Mouse (Mus musculus) kidney, postnatal 0 days (tissue): ENCODE measurements around the gene Ctu2. TPM values are rescaled to one million over a fixed set of nuclear protein-coding genes. Genes with fewer than 3 reads are reported as not detected.

Source experiments
- ATAC-seq: fragments of 200-750 bp; cut with Nextera tagmentation; replicated peaks from 2 replicates; pipeline ENCODE4 v1.8.0; 2017; ENCODE audit warnings: low read depth, moderate number of reproducible peaks, moderate TSS enrichment, moderate library complexity; ENCODE audit not compliant: low FRiP score
- DNase-seq: peaks from one replicate; pipeline ENCODE4 v3.0.0-alpha.2; 2016; ENCODE audit warnings: low spot score
- H3K27ac ChIP-seq: fragments of 300-500 bp; sonication (generic); 2 replicates; pipeline ENCODE4 v1.5.1; 2014; ENCODE audit warnings: mild to moderate bottlenecking
- H3K27me3 ChIP-seq: fragments of 300-500 bp; sonication (generic); 2 replicates; pipeline ENCODE4 v1.6.1; 2014; ENCODE audit warnings: low read length, mixed read lengths; ENCODE audit not compliant: insufficient read depth
- H3K36me3 ChIP-seq: fragments of 300-500 bp; sonication (generic); 2 replicates; pipeline ENCODE4 v1.6.1; 2014; ENCODE audit warnings: low read length, mixed read lengths; ENCODE audit not compliant: insufficient read depth
- H3K4me1 ChIP-seq: fragments of 300-500 bp; sonication (generic); replicated peaks from 2 replicates; pipeline ENCODE4 v1.6.1; 2014; ENCODE audit warnings: antibody characterized with exemption, low read length, mixed read lengths; ENCODE audit not compliant: insufficient read depth
- H3K4me2 ChIP-seq: fragments of 300-500 bp; sonication (generic); 2 replicates; pipeline ENCODE4 v1.6.1; 2014; ENCODE audit warnings: mild to moderate bottlenecking, low read length, moderate library complexity, mixed read lengths
- H3K4me3 ChIP-seq: fragments of 300-500 bp; sonication (generic); replicated peaks from 2 replicates; pipeline ENCODE4 v1.5.1; 2014; ENCODE audit warnings: low read depth, low read length
- H3K9ac ChIP-seq: fragments of 300-500 bp; sonication (generic); 2 replicates; pipeline ENCODE4 v1.6.1; 2014; ENCODE audit warnings: low read depth, low read length
- H3K9me3 ChIP-seq: fragments of 300-500 bp; sonication (generic); replicated peaks from 2 replicates; pipeline ENCODE4 v1.6.1; 2016; ENCODE audit warnings: low read length, inconsistent platforms, mixed read lengths
- CTCF ChIP-seq: IDR thresholded peaks from 2 replicates; pipeline ENCODE4 v1.5.1; 2016; ENCODE audit warnings: antibody characterized with exemption, low read depth, mild to moderate bottlenecking, moderate library complexity
- WGBS: fragments of 180-500 bp; shearing (Covaris S2); extraction: QIAGEN DNeasy Blood & Tissue Kit; methylation state at CpG from one replicate; pipeline ENCODE4 v1.1.7; 2014; 5-methylcytosine and 5-hydroxymethylcytosine counted together
- polyA plus RNA-seq: library from polyadenylated mRNA; unstranded; fragments of >200 nt; fragmentation: Nextera tagmentation; extraction: Ambion mirVana; gene quantifications from 2 replicates; pipeline ENCODE4 v1.2.1, GENCODE M21; 2015

Gene Ctu2
- polyA plus RNA-seq, 1 experiment from 2014 or later: 44.5 TPM

GRCm38 (mm10) chr8:122436586-122437125 lies 39.3 kb upstream of the Ctu2 start:
- peaks cover 14% of the 10 kb centered on the region for H3K4me1 ChIP-seq
- no peaks in the 10 kb centered on the region for H3K9me3 ChIP-seq
- H3K9ac ChIP-seq: no peak overlapping the region
- H3K36me3 ChIP-seq: 0 out of 2 replicates have a peak, but pooled peaks cover 9% of the 10 kb centered on the region
- no peak overlapping the region for H3K27ac ChIP-seq
- H3K27me3 ChIP-seq: no peaks in the 10 kb centered on the region
- ATAC-seq (no peak), DNase-seq (no peak)
- WGBS: 73% methylated on average over 20 of the region's 20 CpGs
- H3K4me2 ChIP-seq: no peak overlapping the region
- TF ChIP-seq CTCF: no peak
- no peak overlapping the region for H3K4me3 ChIP-seq

GRCm38 (mm10) chr8:122437708-122438331 lies 38.1 kb upstream of the Ctu2 start:
- WGBS: 84% methylated on average over 13 of the region's 13 CpGs
- TF ChIP-seq CTCF: no peak
- 0 out of 2 replicates have a peak, but pooled peaks cover 9% of the 10 kb centered on the region for H3K36me3 ChIP-seq
- no peak overlapping the region for H3K4me3 ChIP-seq
- no peaks in the 10 kb centered on the region for H3K9me3 ChIP-seq
- peak overlapping the region; percentile 64; the same call in 1 of the 2 replicates for H3K27ac ChIP-seq
- peaks cover 12% of the 10 kb centered on the region; the same call in 1 of the 2 replicates for H3K4me1 ChIP-seq
- H3K9ac ChIP-seq: 0 out of 2 replicates have a peak overlapping the region, but pooled peaks have one; percentile 27
- ATAC-seq: no peak
- no peaks in the 10 kb centered on the region for H3K27me3 ChIP-seq
- H3K4me2 ChIP-seq: peak overlapping the region; percentile 30; the same call in 1 of the 2 replicates
- peak; percentile 71 for DNase-seq

- no peaks in the 10 kb centered on the region for H3K9me3 ChIP-seq
- H3K36me3 ChIP-seq: 0 out of 2 replicates have a peak, but pooled peaks cover 9% of the 10 kb centered on the region
- H3K9ac ChIP-seq: no peak overlapping the region
- WGBS: 93% methylated on average over 16 of the region's 16 CpGs
- H3K4me2 ChIP-seq: no peak overlapping the region
- H3K4me1 ChIP-seq: 0 out of 2 replicates have a peak, but pooled peaks cover 11% of the 10 kb centered on the region
- H3K4me3 ChIP-seq: no peak overlapping the region
- no peak for TF ChIP-seq CTCF
- no peak overlapping the region for H3K27ac ChIP-seq
- DNase-seq: no peak
- no peaks in the 10 kb centered on the region for H3K27me3 ChIP-seq
- no peak for ATAC-seq
These were observed 36.6 kb upstream of the Ctu2 start for GRCm38 (mm10) chr8:122439336-122439735.

GRCm38 (mm10) chr8:122441326-122441725 lies 34.6 kb upstream of the Ctu2 start:
- Histone ChIP-seq H3K9ac (no peak overlapping the region), H3K4me1 (0 out of 2 replicates have a peak, but pooled peaks cover 11% of the 10 kb centered on the region), H3K27ac (no peak overlapping the region), H3K4me2 (no peak overlapping the region), H3K4me3 (no peak overlapping the region), H3K9me3 (no peaks in the 10 kb centered on the region), H3K27me3 (no peaks in the 10 kb centered on the region), H3K36me3 (0 out of 2 replicates have a peak, but pooled peaks cover 6% of the 10 kb centered on the region)
- TF ChIP-seq CTCF: no peak
- no peak for ATAC-seq
- no peak for DNase-seq
- 90% methylated on average over 1 of the region's 1 CpGs for WGBS

GRCm38 (mm10) chr8:122442356-122442755 lies 33.6 kb upstream of the Ctu2 start:
- Histone ChIP-seq H3K4me2 (peak overlapping the region; percentile 96), H3K36me3 (no peaks in the 10 kb centered on the region), H3K27me3 (no peaks in the 10 kb centered on the region), H3K4me3 (peak overlapping the region; percentile 63), H3K4me1 (0 out of 2 replicates have a peak, but pooled peaks cover 11% of the 10 kb centered on the region), H3K9ac (peak overlapping the region; percentile 73), H3K27ac (peak overlapping the region; percentile 78), H3K9me3 (no peaks in the 10 kb centered on the region)
- 17% methylated on average over 7 of the region's 7 CpGs for WGBS
- DNase-seq (no peak), ATAC-seq (no peak)
- no peak for TF ChIP-seq CTCF

GRCm38 (mm10) chr8:122442781-122443180 lies 33.2 kb upstream of the Ctu2 start:
- no peak for TF ChIP-seq CTCF

More at GRCm38 (mm10) chr8:122442781-122443180, 33.2 kb upstream of the Ctu2 start:
- peak overlapping the region; percentile 78 for H3K27ac ChIP-seq
- H3K36me3 ChIP-seq: no peaks in the 10 kb centered on the region
- no peaks in the 10 kb centered on the region for H3K27me3 ChIP-seq
- peak overlapping the region; percentile 63 for H3K4me3 ChIP-seq
- H3K9me3 ChIP-seq: no peaks in the 10 kb centered on the region
- ATAC-seq (peak; percentile 7; the same call in 1 of the 2 replicates), DNase-seq (no peak)
- WGBS: under 1% methylated on average over 12 of the region's 12 CpGs
- peak overlapping the region; percentile 73 for H3K9ac ChIP-seq
- H3K4me1 ChIP-seq: 0 out of 2 replicates have a peak, but pooled peaks cover 11% of the 10 kb centered on the region
- peak overlapping the region; percentile 96 for H3K4me2 ChIP-seq
